Mouse (Mus musculus) thymus, adult 2 months (tissue): Measurements from ENCODE around the gene Pitpna.

Source experiments
- CTCF ChIP-seq: fragments of 200-500 bp; IDR thresholded peaks from 2 replicates; pipeline ENCODE4 v1.5.1; 2012; ENCODE audit warnings: mild to moderate bottlenecking, control low read depth, low read length, moderate library complexity, borderline replicate concordance; ENCODE audit not compliant: control insufficient read depth, poor library complexity, insufficient read depth; ENCODE audit errors: extremely low read depth
- POLR2A ChIP-seq: fragments of 200-500 bp; IDR thresholded peaks from 2 replicates; pipeline ENCODE4 v1.6.1; 2012; ENCODE audit warnings: mild to moderate bottlenecking, low read length, control low read depth, moderate library complexity; ENCODE audit not compliant: control insufficient read depth, poor library complexity, insufficient read depth; ENCODE audit errors: extremely low read depth

DNA sequence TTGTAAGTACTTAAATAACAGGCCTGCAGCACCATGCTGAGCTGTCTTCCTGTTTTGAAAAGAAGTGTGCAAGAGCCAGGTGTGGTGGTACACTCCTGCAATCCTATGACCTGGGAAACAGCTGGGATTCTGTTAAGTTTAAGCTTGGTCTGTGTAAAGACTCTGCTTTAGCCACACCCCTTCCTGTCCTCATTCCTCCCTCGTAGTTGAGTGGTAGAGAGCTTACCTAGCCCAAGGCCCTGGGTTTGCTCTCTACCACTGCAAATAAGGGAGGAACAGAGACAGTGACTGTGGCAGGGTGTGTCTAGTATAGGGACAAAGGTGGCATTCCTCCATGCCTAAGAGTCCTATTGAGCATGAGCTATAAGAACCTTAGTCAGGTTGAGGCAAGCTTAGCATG is 17.4 kb downstream of the Pitpna start:
- TF ChIP-seq POLR2A (no peak), CTCF (no peak)
